Mouse (Mus musculus) cortical plate, adult 2 months (tissue): ENCODE measurements around the gene Tpp2. TPM values are rescaled to one million over a fixed set of nuclear protein-coding genes. Genes with fewer than 3 reads are reported as not detected.
A peak's percentile ranks its signal among the peaks of the same experiment; 100 is the strongest.
"Not testable (repeated sequence)": the region's sequence is repeated elsewhere in the genome, so short reads cannot be mapped to it uniquely, and the experiment has no call there.

Experiments used
- H3K27ac ChIP-seq: fragments of 200-500 bp; 2 replicates; pipeline ENCODE4 v1.5.1; 2012; ENCODE audit warnings: low read length, control low read depth, inconsistent platforms; ENCODE audit not compliant: insufficient read depth
- H3K4me1 ChIP-seq: fragments of 200-500 bp; 2 replicates; pipeline ENCODE4 v1.6.1; 2011; ENCODE audit warnings: low read length; ENCODE audit not compliant: control insufficient read depth, insufficient read depth
- H3K4me3 ChIP-seq: fragments of 200-500 bp; 2 replicates; pipeline ENCODE4 v1.5.1; 2011; ENCODE audit warnings: mild to moderate bottlenecking, low read length, control low read depth; ENCODE audit not compliant: insufficient read depth
- CTCF ChIP-seq: fragments of 200-500 bp; IDR thresholded peaks from 2 replicates; pipeline ENCODE4 v1.5.1; 2011; ENCODE audit warnings: mild to moderate bottlenecking, control low read depth, low read length; ENCODE audit not compliant: insufficient read depth; ENCODE audit errors: extremely low read depth
- POLR2A ChIP-seq: fragments of 200-500 bp; IDR thresholded peaks from 2 replicates; pipeline ENCODE4 v1.6.1; 2011; ENCODE audit warnings: mild to moderate bottlenecking, low read length, control low read depth; ENCODE audit not compliant: insufficient read depth; ENCODE audit errors: extremely low read depth
- polyA plus RNA-seq: library from polyadenylated mRNA; depleted of rRNA; stranded (reverse); fragments of >200 nt; gene quantifications from 2 replicates; pipeline ENCODE4 v1.2.3, GENCODE M21; 2012; rRNA removed

Gene Tpp2
- polyA plus RNA-seq: 25.8 and 25.9 TPM in 2 replicates

- Histone ChIP-seq H3K4me1 (no peaks in the 10 kb centered on the region), H3K27ac (peak within 1 kb of the TSS; percentile 49), H3K4me3 (peak within 1 kb of the TSS; percentile 35)
- TF ChIP-seq POLR2A (peak; percentile 93), CTCF (no peak)
These were observed at the start of gene Tpp2 for GRCm38 (mm10) chr1:43933488-43934415. TSS of gene Tpp2 (plus strand) at chr1:43933647.

GRCm38 (mm10) chr1:43888358-43888757 is 45.1 kb upstream of the Tpp2 start:
- not testable (repeated sequence) for H3K4me3 ChIP-seq, H3K4me1 ChIP-seq, H3K27ac ChIP-seq

- Histone ChIP-seq H3K4me1 (no peaks in the 10 kb centered on the region), H3K27ac (no peak overlapping the region), H3K4me3 (no peak overlapping the region)
- TF ChIP-seq POLR2A (no peak), CTCF (no peak)
These were observed 37.7 kb upstream of the Tpp2 start for GRCm38 (mm10) chr1:43895742-43896141.

- H3K27ac ChIP-seq: no peak overlapping the region
- TF ChIP-seq CTCF: no peak
- H3K4me1 ChIP-seq: no peaks in the 10 kb centered on the region
- H3K4me3 ChIP-seq: no peak overlapping the region
These were observed 36.3 kb upstream of the Tpp2 start for GRCm38 (mm10) chr1:43897131-43897530.

GRCm38 (mm10) chr1:43897987-43898386 is 35.5 kb upstream of the Tpp2 start:
- Histone ChIP-seq H3K27ac (no peak overlapping the region), H3K4me1 (no peaks in the 10 kb centered on the region), H3K4me3 (no peak overlapping the region)
- TF ChIP-seq CTCF (no peak), POLR2A (no peak)

GRCm38 (mm10) chr1:43898991-43899714 is 34.3 kb upstream of the Tpp2 start:
- Histone ChIP-seq H3K4me3 (no peak overlapping the region), H3K4me1 (no peaks in the 10 kb centered on the region), H3K27ac (no peak overlapping the region)
- peak; percentile 80 for TF ChIP-seq CTCF
- TF ChIP-seq POLR2A: no peak

- H3K4me3 ChIP-seq: no peak overlapping the region
- no peaks in the 10 kb centered on the region for H3K4me1 ChIP-seq
- no peak for TF ChIP-seq POLR2A
- TF ChIP-seq CTCF: no peak
- no peak overlapping the region for H3K27ac ChIP-seq
These were observed 31.0 kb upstream of the Tpp2 start for GRCm38 (mm10) chr1:43902417-43902816.

GRCm38 (mm10) chr1:43902855-43903254 is 30.6 kb upstream of the Tpp2 start:
- Histone ChIP-seq H3K27ac (no peak overlapping the region), H3K4me3 (no peak overlapping the region), H3K4me1 (no peaks in the 10 kb centered on the region)
- TF ChIP-seq POLR2A: no peak
- TF ChIP-seq CTCF: peak; percentile 37; the same call in 1 of the 2 replicates

- no peak overlapping the region for H3K27ac ChIP-seq
- H3K4me1 ChIP-seq: no peaks in the 10 kb centered on the region
- H3K4me3 ChIP-seq: no peak overlapping the region
- no peak for TF ChIP-seq POLR2A
- TF ChIP-seq CTCF: no peak
These were observed 18.0 kb upstream of the Tpp2 start for GRCm38 (mm10) chr1:43915428-43915827.

- H3K4me1 ChIP-seq: no peaks in the 10 kb centered on the region
- H3K4me3 ChIP-seq: no peak overlapping the region
- TF ChIP-seq CTCF: no peak
- TF ChIP-seq POLR2A: no peak
- no peak overlapping the region for H3K27ac ChIP-seq
These were observed 16.6 kb upstream of the Tpp2 start for GRCm38 (mm10) chr1:43916854-43917253.
